Mouse (Mus musculus): ENCODE measurements around the gene Cfap43. TPM values are rescaled to one million over a fixed set of nuclear protein-coding genes. Genes with fewer than 3 reads are reported as not detected.

Gene Cfap43
- polyA plus RNA-seq, 1 experiment: not detected

GRCm38 (mm10) chr19:47820832-47821493, 98.1 kb downstream of the Cfap43 start:
- no peak for TF ChIP-seq GATA1 (IDR thresholded peaks at IDR 0.05; ENCODE audit: low read length)

GRCm38 (mm10) chr19:47817692-47818091, 101.4 kb downstream of the Cfap43 start:
- no peak for TF ChIP-seq GATA1 (IDR thresholded peaks at IDR 0.05; ENCODE audit: low read length)

GRCm38 (mm10) chr19:47814721-47815120, 104.4 kb downstream of the Cfap43 start:
- no peak for TF ChIP-seq GATA1 (IDR thresholded peaks at IDR 0.05; ENCODE audit: low read length)

- TF ChIP-seq GATA1 (IDR thresholded peaks at IDR 0.05; ENCODE audit: low read length): no peak
Observed at GRCm38 (mm10) chr19:47812091-47812490, 107.0 kb downstream of the Cfap43 start.

GRCm38 (mm10) chr19:47798583-47798982, 120.5 kb downstream of the Cfap43 start:
- no peak for TF ChIP-seq GATA1 (IDR thresholded peaks at IDR 0.05; ENCODE audit: low read length)

GRCm38 (mm10) chr19:47796699-47797098, 122.4 kb downstream of the Cfap43 start:
- no peak for TF ChIP-seq GATA1 (IDR thresholded peaks at IDR 0.05; ENCODE audit: low read length)

GRCm38 (mm10) chr19:47795009-47795728, 123.9 kb downstream of the Cfap43 start:
- no peak for TF ChIP-seq GATA1 (IDR thresholded peaks at IDR 0.05; ENCODE audit: low read length)

- no peak for TF ChIP-seq GATA1 (IDR thresholded peaks at IDR 0.05; ENCODE audit: low read length)
Observed at GRCm38 (mm10) chr19:47794331-47794730, 124.8 kb downstream of the Cfap43 start.

GRCm38 (mm10) chr19:47790316-47791020, 128.6 kb downstream of the Cfap43 start:
- no peak for TF ChIP-seq GATA1 (IDR thresholded peaks at IDR 0.05; ENCODE audit: low read length)

- no peak for TF ChIP-seq GATA1 (IDR thresholded peaks at IDR 0.05; ENCODE audit: low read length)
Observed at GRCm38 (mm10) chr19:47783898-47784297, 135.2 kb downstream of the Cfap43 start.

- TF ChIP-seq GATA1 (IDR thresholded peaks at IDR 0.05; ENCODE audit: low read length): no peak
Observed at GRCm38 (mm10) chr19:47780972-47781371, 138.1 kb downstream of the Cfap43 start.

GRCm38 (mm10) chr19:47780145-47780544, 138.9 kb downstream of the Cfap43 start:
- TF ChIP-seq GATA1 (IDR thresholded peaks at IDR 0.05; ENCODE audit: low read length): no peak

GRCm38 (mm10) chr19:47777847-47778246, 141.2 kb downstream of the Cfap43 start:
- TF ChIP-seq GATA1 (IDR thresholded peaks at IDR 0.05; ENCODE audit: low read length): no peak

GRCm38 (mm10) chr19:47755625-47756024, 163.5 kb downstream of the Cfap43 start:
- no peak for TF ChIP-seq GATA1 (IDR thresholded peaks at IDR 0.05; ENCODE audit: low read length)

- no peak for TF ChIP-seq GATA1 (IDR thresholded peaks at IDR 0.05; ENCODE audit: low read length)
Observed at GRCm38 (mm10) chr19:47754931-47755330, 164.2 kb downstream of the Cfap43 start.

- TF ChIP-seq GATA1 (IDR thresholded peaks at IDR 0.05; ENCODE audit: low read length): no peak
Observed at GRCm38 (mm10) chr19:47753921-47754320, 165.2 kb downstream of the Cfap43 start.
